Mouse (Mus musculus): ENCODE measurements at regions not wholly inside any gene's neighbourhood (a gene's known extent, or its start where the extent isn't known, plus 50 kb on each side); places are given as distances from the start of the nearest gene placed in this dataset.

DNA sequence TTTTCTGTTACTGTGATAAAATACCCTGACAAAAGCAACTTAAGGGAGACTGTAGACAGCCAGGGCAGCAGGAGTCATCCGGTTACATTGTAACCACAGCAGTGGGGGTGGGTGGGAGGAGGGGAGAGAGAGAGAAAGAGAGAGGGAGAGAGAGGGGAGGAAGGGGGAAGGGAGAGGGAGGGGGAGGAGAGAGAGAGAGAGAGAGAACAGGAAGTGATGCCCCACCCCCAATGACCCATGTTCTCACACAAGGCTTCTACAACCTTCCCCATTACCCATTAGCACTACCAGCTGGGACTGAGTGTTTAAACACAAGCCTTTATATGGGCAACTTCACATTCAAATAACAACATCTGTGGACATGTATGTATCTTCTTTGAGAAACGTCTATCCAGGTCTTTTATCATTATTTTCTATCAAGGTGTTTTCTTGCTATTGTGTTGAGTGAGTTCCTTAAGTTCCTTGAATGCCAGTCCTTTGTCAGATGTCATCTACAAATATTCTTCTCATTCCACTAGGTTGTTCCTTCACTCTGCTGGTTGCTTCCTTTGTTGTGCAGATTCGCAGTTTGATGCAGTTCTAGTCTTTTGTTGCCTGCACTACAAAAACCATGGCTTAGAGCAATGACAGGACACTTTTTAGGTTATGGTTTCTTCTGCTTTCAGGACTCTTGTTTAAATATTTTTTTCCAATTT is 274.7 kb upstream of the Ddx18 start:
- DNase-seq, result peak; percentile 17

DNA sequence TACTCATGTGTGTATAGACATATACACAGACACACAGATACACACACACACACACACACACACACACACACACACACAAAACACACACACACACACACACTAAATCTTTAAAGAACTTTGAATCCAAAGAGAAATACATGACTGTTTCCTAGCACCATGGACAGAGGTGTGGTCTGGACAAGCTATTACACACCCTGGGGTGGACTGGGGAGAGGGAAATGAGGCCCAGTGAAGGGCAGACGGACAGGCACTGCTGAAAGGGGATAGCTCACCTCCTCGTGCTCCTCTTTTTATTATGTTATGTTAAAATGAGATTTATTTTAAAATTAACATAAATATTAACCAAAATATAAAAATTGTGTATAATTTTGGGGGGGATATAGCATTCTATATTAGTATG is 265.8 kb upstream of the Ddx18 start:
- no peak for DNase-seq

DNA sequence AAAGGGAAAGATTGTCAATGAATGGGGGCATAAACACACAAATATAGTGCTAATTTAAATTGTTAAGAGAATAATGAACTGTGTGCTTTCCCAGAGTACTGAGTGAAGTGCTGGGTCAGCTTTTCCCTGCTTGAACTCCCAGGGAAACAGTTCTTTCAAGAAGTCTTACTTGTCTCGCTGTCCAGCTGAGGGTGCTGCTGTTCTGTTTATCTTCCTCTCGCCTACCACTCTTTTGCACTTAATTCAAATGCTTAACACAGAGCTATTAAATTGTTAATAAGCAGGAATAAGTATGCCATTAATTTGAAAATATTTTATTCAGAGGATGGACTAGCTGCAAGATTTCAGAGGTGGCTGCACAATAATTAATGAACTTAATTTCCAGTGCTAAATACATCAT is 262.5 kb upstream of the Ddx18 start:
- DNase-seq, result no peak

DNA sequence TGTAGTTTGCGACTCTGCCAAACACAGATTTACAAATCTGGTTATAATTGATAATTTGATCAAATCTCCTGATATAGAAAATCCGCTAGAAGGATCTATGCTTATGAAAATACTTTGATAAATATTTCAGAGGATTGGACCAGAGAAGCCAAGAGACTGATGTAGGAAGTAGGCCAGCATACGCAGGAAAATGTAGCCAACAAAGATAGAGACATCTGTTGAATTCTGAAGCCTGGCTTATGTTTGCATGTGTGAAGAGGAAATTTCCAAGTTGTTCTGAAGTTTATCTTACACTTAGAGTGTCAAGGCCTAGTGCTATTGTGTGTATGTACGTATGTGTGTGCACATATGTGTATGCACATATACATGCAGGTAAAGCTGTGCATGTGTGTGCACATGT is 255.2 kb upstream of the Ddx18 start:
- no peak for DNase-seq

DNA sequence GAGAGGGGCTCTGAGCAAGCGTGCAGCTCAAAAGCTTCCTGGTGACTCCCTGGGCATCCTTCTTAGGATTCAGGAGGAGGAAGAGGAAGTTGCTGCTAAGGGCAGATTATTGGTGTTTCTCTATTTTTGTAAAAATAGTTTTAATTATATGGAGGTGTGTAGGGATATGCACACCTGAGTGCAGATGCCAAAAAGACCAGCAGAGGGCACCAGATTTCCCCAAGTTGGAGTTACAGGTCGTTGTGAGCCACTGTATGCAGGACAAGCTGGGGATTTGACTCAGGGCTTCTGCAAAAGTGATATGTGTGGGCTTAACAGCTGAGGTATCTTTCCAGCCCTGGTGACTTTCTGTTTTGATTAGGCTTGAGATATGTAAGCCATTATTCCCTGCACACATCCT is 235.5 kb upstream of the Ddx18 start:
- peak; percentile 13 for DNase-seq

DNA sequence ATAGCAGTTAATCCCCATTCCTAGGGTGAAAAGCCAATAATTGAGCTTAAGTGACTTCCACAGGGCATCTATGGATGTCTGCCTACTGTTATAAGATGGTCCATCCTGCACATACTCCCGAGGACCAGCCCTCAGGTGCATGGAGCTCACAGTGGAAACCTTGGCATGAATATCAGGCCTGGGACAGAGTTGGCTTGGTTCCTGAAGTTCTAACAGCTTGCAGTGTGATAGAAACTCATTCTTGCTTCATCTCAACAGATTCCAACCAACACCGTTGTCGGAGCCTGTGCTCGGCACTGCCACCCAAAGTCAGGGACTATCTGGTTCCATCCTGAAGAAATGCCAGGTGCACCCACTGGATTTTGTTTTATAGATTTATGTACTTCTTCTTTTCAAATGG is 234.7 kb upstream of the Ddx18 start:
- DNase-seq, result no peak

DNA sequence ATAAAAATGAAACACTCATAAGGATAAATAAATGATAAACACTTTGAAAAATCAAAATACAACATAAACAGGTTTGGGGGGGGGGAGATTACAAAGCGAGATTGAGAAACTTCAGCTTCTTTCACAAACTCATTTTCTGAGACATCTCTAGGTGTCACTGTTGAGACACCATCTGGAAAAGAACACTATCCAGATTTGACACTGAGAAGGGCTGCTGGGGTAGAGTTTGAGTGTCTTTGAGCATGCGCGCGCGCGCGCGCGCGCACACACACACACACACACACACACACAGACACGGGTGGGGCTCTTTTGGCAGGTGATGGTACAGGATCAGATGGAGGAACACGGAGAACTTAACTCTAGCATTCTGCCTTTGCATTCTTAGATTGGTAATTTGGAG is 230.7 kb upstream of the Ddx18 start:
- DNase-seq, result peak; percentile 10

DNA sequence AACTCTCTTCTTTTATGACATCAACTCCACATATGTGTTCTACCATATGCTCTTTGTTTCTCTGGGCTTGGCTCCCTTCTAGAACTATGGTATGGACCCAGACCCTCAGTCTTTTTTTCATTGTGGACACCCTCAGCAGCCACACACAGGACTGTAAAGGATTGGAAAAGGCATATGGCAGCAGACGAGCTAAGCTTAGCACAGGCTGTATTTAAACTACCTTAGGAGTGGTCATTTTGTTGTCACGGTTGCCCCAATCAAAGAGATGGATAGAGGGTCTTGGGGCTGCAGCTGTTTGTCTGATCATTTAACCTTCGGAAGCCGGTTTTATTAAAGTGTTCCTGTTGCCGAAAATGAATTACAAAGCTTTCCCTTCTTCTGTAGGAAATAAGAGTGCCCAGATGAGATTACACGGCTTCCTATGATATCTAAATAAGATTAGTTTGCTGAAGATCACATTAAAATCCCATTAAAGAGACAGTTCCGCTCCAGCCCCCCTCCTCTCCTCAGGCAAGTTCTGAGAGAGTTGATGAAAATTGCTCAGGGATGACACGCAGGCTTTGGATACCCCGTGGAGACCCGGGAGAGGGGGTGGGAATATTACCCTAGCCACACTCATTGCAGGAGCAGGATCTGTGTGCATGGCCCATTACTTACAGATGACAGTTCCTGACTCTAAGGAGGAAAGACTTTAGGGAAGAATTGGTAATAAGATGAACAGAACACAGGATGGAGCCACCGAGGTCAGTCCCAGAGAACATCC is 227.4 kb upstream of the Ddx18 start:
- no peak for DNase-seq

DNA sequence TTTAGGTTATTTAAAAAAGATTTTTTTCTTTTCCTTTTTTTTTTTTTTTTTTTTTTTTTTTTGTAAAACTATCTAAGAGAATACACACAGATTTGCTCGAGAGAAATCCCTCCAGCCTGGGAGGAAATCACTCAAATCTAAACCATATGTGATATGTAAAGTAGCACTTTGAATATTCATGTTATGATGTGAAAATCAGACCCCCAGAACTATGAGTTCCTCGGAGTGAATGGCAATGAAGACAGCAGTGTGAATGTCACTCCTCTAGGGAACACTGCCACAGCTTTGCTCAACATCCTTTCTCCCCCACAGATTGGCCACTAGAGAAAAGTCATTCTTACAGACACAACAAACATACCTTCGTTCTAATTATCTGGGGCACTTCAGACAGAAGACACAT is 217.8 kb upstream of the Ddx18 start:
- no peak for DNase-seq

DNA sequence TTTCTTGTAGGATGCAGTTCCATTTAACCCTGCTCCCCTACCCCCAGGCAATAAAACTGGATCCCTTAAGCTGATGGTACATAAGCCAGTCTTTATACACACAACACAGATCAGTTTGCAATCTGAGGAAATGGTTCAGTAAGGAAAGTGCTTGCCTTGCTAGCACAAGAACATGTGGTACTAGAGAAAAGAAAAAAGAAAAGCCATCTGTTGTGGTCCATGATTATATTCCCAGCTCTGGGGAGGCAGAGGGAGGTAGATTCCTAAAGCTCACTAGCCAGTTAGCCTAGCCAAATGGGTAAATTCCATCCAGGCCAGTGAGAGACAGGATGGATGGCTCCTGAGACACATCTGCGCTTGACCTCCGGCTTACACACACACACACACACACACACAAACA is 206.2 kb upstream of the Ddx18 start:
- DNase-seq, result no peak

DNA sequence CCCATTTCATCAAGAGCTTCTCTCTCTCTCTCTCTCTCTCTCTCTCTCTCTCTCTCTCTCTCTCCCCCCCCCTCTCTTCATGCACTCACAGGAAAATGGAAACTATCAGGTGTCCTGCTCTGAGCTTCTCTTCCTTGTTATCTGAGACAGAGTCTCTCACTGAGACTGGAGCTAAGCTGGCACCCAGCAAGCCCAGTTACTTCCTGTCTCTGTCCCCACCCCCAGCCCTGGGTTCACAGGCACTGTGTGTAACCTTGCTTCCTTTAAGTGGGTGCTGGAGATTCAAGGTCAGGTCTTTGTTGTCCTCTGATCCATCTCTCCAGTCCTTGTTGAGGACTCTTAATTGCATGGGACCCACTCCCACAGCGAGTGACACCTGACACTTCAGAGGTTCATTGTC is 203.7 kb upstream of the Ddx18 start:
- peak; percentile 34 for DNase-seq

DNA sequence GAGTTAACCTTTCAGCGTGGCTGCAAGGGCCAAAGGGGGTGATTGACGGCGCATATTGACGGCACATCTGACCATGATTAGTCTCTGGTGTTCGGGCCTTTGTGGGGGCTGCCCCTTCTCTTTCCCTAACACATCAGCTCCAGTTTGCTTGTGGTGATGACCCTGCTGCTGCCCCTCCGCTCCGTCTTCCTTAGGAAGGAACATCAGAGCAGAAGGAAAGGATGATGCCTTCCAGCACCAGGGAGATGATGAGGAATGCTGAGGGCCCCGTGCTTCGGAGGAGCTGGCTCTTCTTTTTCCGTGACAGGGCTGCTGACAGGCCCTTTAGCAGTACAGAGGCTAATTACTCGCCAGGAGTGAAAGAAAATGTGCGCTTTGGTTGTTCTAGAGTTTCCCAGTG is 203.1 kb upstream of the Ddx18 start:
- no peak for DNase-seq

DNA sequence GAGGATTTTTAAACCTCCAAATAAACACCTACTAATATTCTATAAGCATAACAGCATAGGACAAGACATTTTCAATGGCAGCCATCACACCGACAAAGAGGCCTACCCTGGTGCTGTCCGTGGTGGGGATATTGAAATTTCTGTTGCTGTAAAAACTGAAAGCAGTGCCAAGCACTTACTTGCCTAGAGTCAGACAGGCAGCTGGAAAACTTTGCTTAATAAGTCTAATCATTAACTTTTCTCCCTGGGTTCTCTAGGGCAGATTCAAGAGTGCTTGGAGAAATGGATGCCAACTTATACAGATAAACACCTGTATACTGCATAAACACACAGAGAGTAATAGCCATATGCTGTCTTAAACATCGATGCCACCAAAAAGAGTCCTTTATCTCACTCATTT is 192.3 kb upstream of the Ddx18 start:
- no peak for DNase-seq

DNA sequence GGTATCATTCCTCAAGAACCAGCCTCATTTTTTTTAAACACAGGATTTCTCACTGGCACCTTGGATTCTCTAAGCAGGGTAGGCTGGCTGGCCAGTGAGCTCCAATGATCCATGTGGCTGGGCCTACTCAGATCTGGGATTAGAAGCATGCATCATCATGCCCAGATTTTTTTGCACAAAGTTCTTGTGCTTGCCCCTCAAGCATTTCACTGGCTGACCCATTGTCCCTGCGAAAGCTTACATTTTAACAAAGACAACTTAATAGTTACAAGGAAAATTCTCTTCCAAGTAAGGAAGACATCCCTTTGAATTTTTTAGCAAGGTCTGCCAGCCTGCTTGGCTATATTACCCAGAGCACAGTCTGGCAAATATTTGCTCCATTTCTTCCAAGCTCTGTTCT is 177.4 kb upstream of the Ddx18 start:
- DNase-seq, result no peak

DNA sequence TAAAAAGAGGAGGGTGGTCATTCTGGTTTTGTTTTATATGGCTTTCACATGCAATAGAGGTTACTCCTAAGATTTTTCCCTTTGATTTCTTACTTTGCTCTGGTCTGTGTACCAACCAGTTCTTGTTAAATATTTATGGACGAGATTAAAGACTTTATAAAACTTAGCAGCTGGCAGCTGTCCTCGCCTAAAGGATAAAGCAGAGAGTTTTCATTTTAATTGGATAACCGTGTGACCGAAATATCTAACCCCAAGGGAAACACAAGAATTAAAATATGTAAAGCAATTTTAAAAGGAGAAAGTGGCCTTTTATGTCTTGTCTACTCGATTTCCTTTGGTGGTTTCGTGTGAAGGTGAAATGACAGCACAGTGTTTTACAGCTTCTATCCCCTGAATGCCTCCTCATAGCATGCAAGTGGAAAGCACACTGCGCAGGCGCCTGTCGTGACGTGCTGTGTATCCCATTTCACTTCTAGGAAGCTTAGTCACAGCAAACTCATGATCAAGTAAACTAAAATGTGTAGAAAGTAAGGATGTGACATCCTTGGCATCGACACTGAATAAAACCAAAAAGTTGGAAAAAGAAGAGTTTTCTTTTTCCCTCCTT is 167.4 kb upstream of the Ddx18 start:
- no peak for DNase-seq

DNA sequence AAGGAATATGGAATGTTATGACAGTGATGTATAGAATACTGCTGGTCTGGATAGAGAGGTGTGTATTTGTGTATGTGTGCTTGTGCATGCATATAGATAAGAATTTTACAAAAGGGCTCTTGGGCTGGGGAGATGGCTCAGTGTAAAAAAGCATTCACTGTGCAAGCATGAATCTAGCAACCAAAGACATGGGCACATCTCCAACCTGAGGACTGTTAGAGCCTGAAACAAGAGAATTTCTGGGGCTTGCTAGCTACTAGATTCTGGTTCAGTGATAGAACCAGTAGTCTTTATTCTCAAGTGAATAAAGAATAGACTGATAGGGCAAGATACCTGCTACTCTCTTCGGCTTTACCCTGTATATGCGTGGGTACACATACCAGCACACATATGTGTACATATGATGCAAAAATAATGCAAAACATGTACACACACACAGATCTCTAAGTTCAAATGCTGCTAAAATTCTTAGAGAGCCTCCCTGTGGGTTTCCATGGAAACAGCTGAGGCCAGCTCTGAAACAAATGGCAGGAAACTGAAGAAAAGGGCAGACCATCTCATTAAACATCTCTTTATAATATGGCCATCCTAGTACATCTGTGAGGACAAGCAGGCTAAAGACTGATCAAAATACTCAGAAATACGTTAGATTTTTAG is 166.8 kb upstream of the Ddx18 start:
- DNase-seq, result no peak

DNA sequence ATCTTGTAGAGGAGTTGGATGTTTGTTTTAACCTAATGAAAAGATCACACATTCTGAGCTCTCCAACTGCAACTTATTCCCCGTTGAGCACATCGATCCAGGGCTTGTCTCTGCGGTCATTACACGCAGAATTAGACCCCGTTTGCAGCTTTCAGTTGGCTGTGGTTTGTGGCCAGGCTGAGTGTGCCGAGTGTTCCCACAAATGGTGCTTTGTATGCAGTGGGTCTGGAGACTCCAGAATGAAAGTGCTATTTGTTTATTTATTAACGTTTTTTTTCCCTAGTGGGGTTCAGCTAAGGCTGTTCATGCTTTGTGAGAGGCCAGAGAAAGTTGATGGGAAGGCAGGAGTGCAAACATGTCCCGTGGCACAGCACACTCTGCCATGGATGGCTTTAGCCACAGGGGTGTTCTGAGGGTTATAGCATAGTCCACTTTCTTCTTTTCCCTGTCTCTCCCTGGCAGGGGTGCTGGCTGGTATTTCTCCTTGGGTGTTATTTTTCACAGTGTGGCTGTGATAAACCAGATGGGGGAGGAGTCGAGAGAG is 141.6 kb upstream of the Ddx18 start:
- no peak for DNase-seq

DNA sequence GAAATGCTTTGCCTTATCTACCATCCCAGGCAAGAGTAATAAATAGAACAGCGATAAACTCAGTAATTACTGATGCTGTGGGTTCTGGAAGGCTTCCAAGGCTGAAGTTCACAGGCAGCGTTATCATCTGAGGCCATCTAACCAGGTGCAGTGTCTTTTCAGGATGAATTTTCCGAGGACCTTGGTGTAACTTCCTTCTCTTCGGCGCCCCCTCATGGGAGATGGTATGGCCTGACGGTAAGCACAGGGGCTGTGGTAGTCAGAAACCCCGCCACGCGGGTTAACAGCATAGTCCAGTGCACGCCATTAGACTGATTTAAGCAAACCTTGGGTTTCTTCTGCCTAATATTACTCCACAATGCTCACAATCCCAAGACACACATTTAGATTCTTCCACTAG is 140.5 kb upstream of the Ddx18 start:
- peak; percentile 51 for DNase-seq

DNA sequence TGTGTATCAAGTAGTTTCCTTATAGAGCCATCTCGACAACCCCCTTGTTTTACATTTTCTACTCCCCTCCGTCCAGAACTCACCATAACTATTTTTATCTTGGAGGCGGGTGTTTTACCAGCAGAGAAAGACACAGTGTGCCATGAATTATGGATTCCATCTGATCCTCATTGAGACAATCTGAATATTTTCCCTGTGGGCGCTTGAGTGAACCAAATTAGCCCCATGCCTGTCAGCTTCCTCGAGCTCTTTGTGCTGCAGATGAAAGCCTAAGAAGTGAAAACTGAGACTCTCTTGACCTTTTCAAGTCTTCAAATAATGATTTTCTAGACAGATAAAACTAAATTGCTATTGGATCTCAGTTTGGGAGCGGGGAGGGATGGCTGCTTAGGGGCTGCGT is 134.0 kb upstream of the Ddx18 start:
- no peak for DNase-seq

DNA sequence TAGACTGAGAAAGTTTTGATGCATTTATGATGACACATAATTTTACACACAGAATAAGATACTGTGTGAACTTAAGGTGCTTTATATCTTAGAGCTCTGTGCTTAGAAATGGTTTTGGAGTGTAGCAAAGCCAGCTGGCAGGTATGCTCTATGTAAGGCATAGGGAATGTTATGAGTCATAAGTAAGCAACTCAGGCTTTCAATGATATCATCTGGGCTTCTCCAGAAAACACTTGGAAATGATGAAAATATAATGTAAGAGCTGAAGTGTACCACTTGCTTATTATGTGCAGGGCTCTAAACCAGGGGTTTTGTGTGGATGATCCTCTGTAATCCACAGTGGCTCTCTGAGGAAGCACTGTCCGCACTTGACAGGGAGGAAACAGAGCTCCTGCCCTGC is 86.1 kb upstream of the Ddx18 start:
- DNase-seq, result no peak

DNA sequence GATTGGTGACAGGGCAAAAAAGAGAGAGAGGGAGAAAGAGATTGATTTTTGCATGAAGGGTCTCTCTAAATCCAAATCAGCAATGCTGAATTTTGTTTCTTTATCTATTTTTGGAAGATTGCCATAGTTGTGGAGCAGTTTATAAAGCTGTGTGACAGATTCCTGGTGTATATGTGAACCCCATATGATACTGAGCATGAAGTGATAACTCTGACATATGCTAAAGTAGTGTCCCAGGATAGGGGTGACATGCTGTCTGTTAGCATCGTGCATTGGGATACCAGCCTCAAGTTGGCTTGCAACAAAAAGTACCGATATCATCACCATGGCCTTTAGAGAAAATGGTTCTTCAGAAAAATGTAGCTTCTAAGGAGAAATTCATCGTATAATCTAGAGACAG is 82.3 kb upstream of the Ddx18 start:
- DNase-seq, result no peak

DNA sequence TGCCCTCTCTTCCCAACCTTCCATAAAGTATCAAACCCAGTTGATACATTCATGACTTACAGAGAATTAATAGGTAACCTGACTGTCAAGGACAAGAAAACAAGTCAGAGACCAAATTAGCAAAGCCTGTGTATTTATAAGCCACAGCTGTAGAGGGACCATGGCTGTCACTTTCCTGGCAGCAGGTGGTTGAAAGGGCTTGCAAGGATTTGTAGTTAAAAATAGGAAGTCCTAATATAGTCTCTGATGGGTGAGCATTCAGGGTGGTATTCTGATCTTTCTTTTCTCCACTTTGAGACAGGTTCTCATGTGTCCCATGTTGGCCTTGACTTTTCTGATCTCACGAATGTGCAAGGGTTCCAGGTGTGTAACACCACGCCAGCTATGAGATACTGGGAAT is 63.7 kb upstream of the Ddx18 start:
- no peak for DNase-seq

DNA sequence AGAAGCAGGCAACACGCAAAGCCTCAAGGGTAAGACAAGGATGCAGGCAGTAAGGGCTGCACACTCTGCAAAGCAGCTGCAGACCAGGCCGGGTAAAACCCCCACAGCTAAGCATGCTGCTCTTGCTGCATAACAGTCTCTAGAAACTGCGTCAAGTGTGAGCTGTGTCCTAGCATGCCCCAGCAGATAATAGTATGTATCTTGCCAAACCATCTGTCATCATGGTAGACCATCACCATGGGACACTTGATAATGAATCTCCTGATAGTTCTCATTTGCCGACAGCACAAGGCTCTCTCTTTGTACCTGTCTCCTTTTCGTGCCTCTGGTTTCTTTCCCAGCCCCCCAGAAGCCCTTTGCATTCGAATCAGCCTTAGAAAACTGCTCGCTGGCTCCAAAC is 52.5 kb upstream of the Ddx18 start:
- no peak for DNase-seq

DNA sequence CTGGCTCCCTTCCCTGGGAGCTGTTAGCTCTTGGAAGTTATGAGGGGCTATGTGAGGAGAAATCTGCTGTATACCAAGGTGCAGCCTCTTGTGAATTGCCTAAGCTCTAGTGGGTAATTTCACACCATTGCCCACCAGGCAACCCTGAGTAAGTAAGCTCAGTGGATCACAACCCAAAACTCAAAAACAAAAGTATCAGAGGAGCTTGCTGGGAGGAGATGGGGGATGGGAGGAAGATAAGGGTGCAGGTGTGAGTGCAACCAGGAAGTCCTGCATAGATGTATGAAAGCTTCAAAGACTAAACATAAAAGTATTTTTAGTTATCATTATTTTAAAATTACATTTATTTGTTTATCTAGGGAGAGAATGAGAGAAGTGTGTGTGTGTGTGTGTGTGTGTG is 50.8 kb upstream of the Ddx18 start:
- DNase-seq, result peak; percentile 50
